Mouse (Mus musculus) thymus, adult 2 months (tissue): Measurements from ENCODE around the gene Nrxn2.

Experiments used
- CTCF ChIP-seq: fragments of 200-500 bp; IDR thresholded peaks from 2 replicates; pipeline ENCODE4 v1.5.1; 2012; ENCODE audit warnings: mild to moderate bottlenecking, control low read depth, low read length, moderate library complexity, borderline replicate concordance; ENCODE audit not compliant: control insufficient read depth, poor library complexity, insufficient read depth; ENCODE audit errors: extremely low read depth
- POLR2A ChIP-seq: fragments of 200-500 bp; IDR thresholded peaks from 2 replicates; pipeline ENCODE4 v1.6.1; 2012; ENCODE audit warnings: mild to moderate bottlenecking, low read length, control low read depth, moderate library complexity; ENCODE audit not compliant: control insufficient read depth, poor library complexity, insufficient read depth; ENCODE audit errors: extremely low read depth

- TF ChIP-seq CTCF (no peak), POLR2A (no peak)
These were observed 109.5 kb downstream of the Nrxn2 start for GRCm38 (mm10) chr19:6527839-6528531.
